Mouse (Mus musculus) yolk sac, embryonic 10.5 days (tissue): ENCODE results near the gene Slc48a1.

ENCODE experiments used
- DNase-seq: peaks from one replicate; pipeline ENCODE4 v3.0.0-alpha.2; 2017; ENCODE audit warnings: low spot score

Slc48a1 gene

GRCm38 (mm10) chr15:97754476-97754875 is 23.8 kb upstream of the Slc48a1 start:
- DNase-seq = no peak

GRCm38 (mm10) chr15:97755361-97755760 is 23.0 kb upstream of the Slc48a1 start:
- DNase-seq = no peak

DNA sequence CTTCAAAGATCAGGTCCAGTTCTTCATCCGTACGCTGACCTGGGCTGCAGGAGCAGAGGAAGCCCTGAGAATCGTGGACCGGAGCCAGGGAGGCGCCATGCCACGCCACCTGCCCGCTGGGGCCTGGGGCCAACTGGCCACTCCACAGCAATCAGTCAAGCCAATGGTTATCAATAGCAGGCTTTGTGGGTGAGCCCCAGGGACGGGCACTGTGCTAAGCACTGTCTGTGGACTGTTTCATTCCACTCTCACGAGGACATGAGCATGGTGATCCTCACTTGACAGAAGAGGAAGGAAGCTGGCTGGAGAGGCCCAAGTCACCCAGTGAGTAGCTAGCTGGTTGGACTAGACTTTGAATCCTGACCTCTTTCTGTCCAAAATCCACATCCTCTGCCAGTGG is 18.3 kb upstream of the Slc48a1 start:
- DNase-seq = no peak

DNA sequence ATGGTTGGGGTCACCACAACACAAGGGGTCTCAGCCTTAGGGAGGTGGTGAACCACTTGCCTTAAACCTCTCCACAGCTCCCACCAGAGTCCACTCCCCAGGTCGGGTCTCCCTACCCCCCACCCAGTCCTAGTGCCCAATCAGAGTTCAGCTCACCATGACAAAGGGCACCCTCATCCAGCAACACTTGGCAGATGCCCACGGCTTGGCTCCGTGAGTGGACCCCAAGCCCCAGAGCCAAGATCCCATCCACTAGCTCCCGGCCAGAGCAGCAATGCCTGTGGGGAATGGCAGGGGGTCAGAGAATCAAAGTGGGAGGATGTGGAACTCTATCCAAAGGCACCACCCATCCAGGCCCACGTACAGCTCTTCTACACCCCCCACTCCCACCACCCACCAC is 17.4 kb upstream of the Slc48a1 start:
- DNase-seq = no peak

DNA sequence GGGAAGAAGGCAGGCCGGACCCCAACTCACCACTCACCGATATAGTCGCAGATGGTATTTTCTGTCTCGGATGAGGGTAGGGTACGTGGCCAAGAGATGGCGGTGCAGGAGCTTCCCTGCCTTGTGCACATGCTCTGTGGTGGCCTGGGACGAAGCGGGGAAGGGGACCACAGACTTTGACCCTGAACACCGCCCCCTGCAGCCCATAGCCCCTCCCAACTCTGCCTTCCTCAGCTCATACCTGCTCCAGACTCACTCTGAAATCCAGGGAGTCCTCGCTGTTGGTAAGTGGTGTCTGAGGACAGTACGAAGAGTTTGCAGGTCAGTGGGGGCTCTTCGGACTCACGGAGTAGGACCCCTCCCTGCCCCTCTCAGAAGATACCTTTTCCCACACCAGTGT is 16.9 kb upstream of the Slc48a1 start:
- peak; percentile 87 for DNase-seq

GRCm38 (mm10) chr15:97762733-97763132 is 15.6 kb upstream of the Slc48a1 start:
- no peak for DNase-seq

DNA sequence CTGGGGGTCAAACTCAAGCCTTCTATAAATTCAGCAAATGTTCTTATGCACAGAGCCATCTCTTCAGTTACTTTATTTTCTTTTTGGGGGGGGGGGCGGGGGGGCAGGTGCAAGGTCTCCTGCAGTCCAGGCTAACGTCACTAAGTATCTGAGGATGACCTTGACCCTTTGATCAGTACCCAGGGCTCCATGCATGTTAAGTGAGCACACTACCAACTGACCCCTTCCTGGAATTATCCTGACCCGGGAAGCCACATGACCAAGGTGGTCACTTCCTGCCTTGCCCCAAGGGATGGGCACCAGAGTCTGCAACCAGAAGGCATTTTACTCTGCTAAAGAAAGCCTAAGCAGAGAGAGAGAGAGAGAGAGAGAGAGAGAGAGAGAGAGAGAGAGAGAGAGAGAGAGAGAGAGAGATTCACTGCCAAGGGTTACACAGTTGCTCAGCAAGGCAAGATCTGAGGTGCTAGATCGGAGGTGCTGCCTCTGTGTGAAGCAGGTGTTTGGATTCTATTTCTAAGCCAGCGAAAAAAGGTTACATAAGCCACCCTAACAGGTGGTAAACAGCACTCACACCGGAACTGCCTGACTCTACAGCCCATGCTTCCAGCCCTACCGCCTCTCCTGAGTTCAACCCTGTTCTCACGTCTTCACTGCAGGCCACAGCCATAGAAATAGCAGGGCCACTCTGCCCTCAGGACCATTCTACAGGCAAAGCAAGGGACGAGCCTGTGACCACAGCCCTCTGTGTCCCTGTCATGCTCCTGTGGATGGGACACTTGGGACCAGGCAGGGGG is 14.9 kb upstream of the Slc48a1 start:
- DNase-seq = no peak

GRCm38 (mm10) chr15:97764532-97764931 is 13.8 kb upstream of the Slc48a1 start:
- DNase-seq = no peak

DNA sequence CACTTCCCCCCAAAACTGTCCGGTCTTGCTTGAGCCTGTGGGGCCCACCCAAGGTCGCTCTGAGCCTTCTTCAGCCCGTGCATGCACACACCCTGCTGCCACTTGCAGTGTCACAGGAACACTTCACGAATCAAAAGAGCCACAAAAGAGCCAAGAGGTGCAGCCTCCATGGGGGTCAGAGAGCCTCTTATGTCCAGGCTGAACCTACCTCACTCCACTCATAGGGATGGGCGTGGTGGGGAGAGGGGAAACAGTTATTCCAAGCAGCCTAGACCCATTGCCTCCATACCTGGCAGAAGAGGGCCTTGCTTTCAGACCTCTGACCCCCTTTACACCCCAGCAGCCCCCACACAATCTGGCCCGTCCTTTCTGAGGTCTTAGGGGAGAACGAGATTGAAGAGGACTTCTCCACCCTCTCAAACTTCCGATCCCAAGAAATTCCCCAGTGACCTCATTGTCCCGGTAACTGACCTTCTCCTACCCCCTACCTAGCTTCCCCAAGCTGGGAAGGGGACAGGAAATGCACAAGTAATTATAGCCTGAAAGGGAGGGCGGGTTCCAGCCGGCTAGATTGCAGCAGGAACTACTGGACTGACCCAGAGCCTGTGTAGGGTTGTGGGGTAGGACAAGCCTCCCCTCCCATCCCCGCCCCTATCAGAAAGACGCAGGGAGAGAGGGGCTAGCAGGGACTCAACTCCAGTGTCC is 13.1 kb upstream of the Slc48a1 start:
- no peak for DNase-seq

GRCm38 (mm10) chr15:97766194-97766593 is 12.1 kb upstream of the Slc48a1 start:
- no peak for DNase-seq

GRCm38 (mm10) chr15:97766594-97767279 is 11.6 kb upstream of the Slc48a1 start:
- no peak for DNase-seq

GRCm38 (mm10) chr15:97767280-97768186 is 10.8 kb upstream of the Slc48a1 start, which contains the start of gene Rapgef3:
TSS of gene Rapgef3 (minus strand) at chr15:97767972.
- DNase-seq = peak; percentile 82

DNA sequence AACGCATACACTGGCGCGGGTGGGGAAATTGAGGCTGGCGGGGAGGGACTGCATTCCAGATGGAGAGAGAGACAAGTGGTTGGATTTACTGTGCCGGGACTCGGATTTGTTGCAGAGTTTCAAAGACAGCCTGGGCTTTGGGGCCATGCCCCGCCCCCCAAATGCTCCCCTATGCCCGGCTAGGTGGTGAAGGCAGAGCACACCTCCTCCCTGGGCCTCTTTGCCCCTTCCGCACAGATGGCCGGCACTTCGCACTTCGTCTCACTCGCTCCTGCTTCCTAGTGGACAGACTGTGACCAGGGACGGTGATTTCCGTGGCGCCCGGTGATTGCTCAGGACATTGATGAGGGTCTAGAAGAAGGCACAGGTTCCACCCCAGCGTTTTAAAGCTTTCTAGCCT is 10.1 kb upstream of the Slc48a1 start:
- no peak for DNase-seq

GRCm38 (mm10) chr15:97770280-97770679 is 8.0 kb upstream of the Slc48a1 start:
- no peak for DNase-seq

GRCm38 (mm10) chr15:97773108-97773507 is 5.2 kb upstream of the Slc48a1 start:
- DNase-seq = peak; percentile 83

- no peak for DNase-seq
These were observed 4.4 kb upstream of the Slc48a1 start for GRCm38 (mm10) chr15:97773961-97774370.

DNA sequence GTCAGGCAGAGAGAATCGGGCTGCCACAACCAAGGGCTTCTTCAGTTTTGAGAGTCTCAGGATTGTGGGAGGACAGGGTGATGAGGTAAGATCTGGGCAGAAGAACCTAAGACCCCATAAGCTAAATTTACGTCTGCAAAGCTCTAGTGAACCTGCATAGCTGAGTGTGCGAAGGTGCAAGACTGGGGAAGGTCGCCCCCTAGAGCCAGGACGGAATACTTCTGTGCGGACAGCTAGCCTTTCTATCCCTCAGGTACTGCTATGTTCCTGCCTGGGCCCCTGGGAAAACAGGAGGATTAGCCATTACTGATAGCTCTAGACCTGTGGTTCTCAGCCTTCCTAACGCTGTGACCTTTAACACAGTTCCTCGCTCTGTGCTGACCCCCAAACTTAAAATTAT is 1.8 kb upstream of the Slc48a1 start:
- peak; percentile 64 for DNase-seq

GRCm38 (mm10) chr15:97776919-97777318 is 1.4 kb upstream of the Slc48a1 start:
- no peak for DNase-seq

GRCm38 (mm10) chr15:97779576-97779975 is 1.3 kb downstream of the Slc48a1 start:
- DNase-seq = no peak

DNA sequence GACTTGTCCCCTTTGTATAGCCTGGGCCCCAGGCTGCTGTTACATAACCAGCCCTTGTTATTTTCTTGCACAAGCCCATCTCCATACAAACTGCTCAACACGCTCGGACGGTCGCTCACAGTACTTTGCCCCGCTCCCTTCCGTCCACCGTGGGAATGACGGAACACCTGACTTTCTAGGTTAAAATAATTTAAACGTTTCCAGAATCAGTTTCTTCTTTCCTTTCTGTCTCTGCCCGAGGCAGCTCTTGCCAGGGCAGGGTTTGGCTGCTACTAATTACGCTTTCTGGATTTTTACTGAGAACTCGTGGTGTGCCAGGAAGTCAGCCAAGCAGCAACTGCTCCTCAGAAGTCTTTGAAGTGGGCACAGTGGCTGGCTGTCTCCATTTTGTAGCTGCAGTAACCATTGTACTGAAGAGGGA is 2.3 kb downstream of the Slc48a1 start:
- DNase-seq = no peak

GRCm38 (mm10) chr15:97781961-97782748 is 3.8 kb downstream of the Slc48a1 start:
- DNase-seq = no peak
